Mouse (Mus musculus) liver, adult 2 months (tissue): Measurements from ENCODE around the gene Gspt1. TPM values are rescaled to one million over a fixed set of nuclear protein-coding genes. Genes with fewer than 3 reads are reported as not detected.
A peak's percentile ranks its signal among the peaks of the same experiment; 100 is the strongest.

Experiments
- DNase-seq: peaks from one replicate; pipeline ENCODE4 v3.0.0-alpha.2; 2011; ENCODE audit warnings: low read depth, low spot score; ENCODE audit errors: extremely low read depth
- H3K27ac ChIP-seq: fragments of 200-500 bp; replicated peaks from 2 replicates; pipeline ENCODE4 v1.5.1; 2012; ENCODE audit warnings: low read depth, mild to moderate bottlenecking, control low read depth, inconsistent platforms, low read length; ENCODE audit not compliant: insufficient read depth
- H3K27me3 ChIP-seq: fragments of 200-500 bp; 2 replicates; pipeline ENCODE4 v1.6.1; 2012; ENCODE audit warnings: mild to moderate bottlenecking, moderate library complexity, low read length, inconsistent platforms; ENCODE audit not compliant: control insufficient read depth, insufficient read depth
- H3K36me3 ChIP-seq: fragments of 200-500 bp; 2 replicates; pipeline ENCODE4 v1.6.1; 2012; ENCODE audit warnings: low read length, inconsistent platforms; ENCODE audit not compliant: control insufficient read depth, insufficient read depth
- H3K4me1 ChIP-seq: fragments of 200-500 bp; 2 replicates; pipeline ENCODE4 v1.6.1; 2011; ENCODE audit warnings: low read length; ENCODE audit not compliant: control insufficient read depth, insufficient read depth
- H3K4me3 ChIP-seq: fragments of 200-500 bp; 2 replicates; pipeline ENCODE4 v1.5.1; 2011; ENCODE audit warnings: low read depth, mild to moderate bottlenecking, control low read depth, low read length, moderate library complexity; ENCODE audit not compliant: insufficient read depth
- H3K79me2 ChIP-seq: fragments of 200-500 bp; 2 replicates; pipeline ENCODE4 v1.6.1; 2012; ENCODE audit warnings: inconsistent platforms, mild to moderate bottlenecking, low read length, moderate library complexity; ENCODE audit not compliant: control insufficient read depth, insufficient read depth
- H3K9ac ChIP-seq: fragments of 200-500 bp; 2 replicates; pipeline ENCODE4 v1.6.1; 2012; ENCODE audit warnings: low read depth, mild to moderate bottlenecking, control low read depth, inconsistent platforms, low read length
- CTCF ChIP-seq: fragments of 200-500 bp; IDR thresholded peaks from 2 replicates; pipeline ENCODE4 v1.5.1; 2011; ENCODE audit warnings: low read depth, low read length, control low read depth
- POLR2A ChIP-seq: fragments of 200-500 bp; IDR thresholded peaks from 2 replicates; pipeline ENCODE4 v1.6.1; 2011; ENCODE audit warnings: low read length, control low read depth; ENCODE audit not compliant: insufficient read depth; ENCODE audit errors: extremely low read depth
- WGBS: fragments of 180-500 bp; shearing (Covaris S2); methylation state at CpG from one replicate; pipeline ENCODE4 v1.1.7; 2018; 5-methylcytosine and 5-hydroxymethylcytosine counted together
- polyA plus RNA-seq: library from polyadenylated mRNA; depleted of rRNA; stranded (reverse); fragments of >200 nt; gene quantifications from 2 replicates; pipeline ENCODE4 v1.2.3, GENCODE M21; 2012
- total RNA-seq: library from RNA; depleted of rRNA; stranded (reverse); fragments of >200 nt; gene quantifications from 2 replicates; pipeline ENCODE4 v1.2.3, GENCODE M21; 2014

Gspt1 gene
- total and polyA plus RNA-seq, 2 experiments = 19.7 to 35.9 TPM

DNA sequence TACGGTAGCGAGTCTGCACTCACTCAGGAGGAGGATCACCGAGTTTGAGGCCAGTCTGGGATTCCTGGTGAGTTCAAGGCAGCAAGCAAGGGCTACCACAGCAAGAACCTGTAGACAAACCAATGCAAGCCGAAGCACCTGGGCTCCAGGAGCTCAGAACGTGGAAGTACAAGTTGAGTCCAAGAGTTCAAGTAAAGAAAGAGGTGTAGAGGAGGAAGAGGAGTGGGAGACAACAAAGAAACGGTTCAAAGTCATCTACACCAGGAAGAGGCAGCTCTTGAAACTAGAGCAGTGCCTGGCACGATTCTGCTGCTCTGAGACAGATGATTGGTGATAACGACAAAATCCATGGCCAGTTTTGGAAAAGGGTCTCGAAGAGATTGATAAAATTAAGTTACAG, 8.4 kb downstream of the Gspt1 start:
- peaks cover 27% of the 10 kb centered on the region for H3K4me1 ChIP-seq
- no peak overlapping the region for H3K9ac ChIP-seq
- H3K4me3 ChIP-seq = no peak overlapping the region
- TF ChIP-seq POLR2A (no peak), CTCF (no peak)
- no peaks in the 10 kb centered on the region for H3K36me3 ChIP-seq
- no peak overlapping the region for H3K27ac ChIP-seq
- no peak for DNase-seq
- peaks cover 32% of the 10 kb centered on the region for H3K79me2 ChIP-seq
- WGBS = 70% methylated on average over 9 of the region's 9 CpGs
- no peaks in the 10 kb centered on the region for H3K27me3 ChIP-seq

- Histone ChIP-seq H3K4me1 (peaks cover 15% of the 10 kb centered on the region), H3K79me2 (peaks cover 19% of the 10 kb centered on the region), H3K27ac (no peak overlapping the region), H3K4me3 (no peak overlapping the region), H3K27me3 (no peaks in the 10 kb centered on the region), H3K9ac (no peak overlapping the region), H3K36me3 (peaks cover 11% of the 10 kb centered on the region)
- WGBS = 31% methylated on average over 1 of the region's 1 CpGs
- DNase-seq = no peak
- TF ChIP-seq POLR2A (no peak), CTCF (no peak)
These were observed 11.7 kb downstream of the Gspt1 start for GRCm38 (mm10) chr16:11242401-11242800.

DNA sequence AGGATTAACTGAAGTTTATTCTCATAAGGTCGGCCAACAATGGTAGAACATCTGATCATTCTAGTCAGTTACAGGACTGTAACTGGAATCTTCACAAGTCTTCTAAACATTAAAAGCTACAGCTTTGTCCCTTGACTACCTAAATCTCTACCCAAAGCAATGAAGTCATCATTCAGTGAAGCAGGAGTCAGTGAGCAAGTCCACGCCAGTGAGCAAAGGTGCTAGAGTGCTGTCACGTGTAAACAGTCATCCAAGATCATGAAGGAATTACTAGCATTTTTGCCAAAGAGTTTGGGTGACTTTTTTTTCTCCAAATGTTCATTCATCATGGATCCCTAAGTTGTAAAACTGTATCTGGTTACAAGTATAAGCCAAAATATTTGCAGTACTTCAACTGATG, 36.3 kb downstream of the Gspt1 start:
- Histone ChIP-seq H3K9ac (no peak overlapping the region), H3K36me3 (peaks cover 33% of the 10 kb centered on the region), H3K4me3 (no peak overlapping the region), H3K79me2 (no peaks in the 10 kb centered on the region), H3K27me3 (no peaks in the 10 kb centered on the region), H3K4me1 (no peaks in the 10 kb centered on the region), H3K27ac (no peak overlapping the region)
- TF ChIP-seq CTCF (no peak), POLR2A (no peak)
- WGBS = 86% methylated on average over 3 of the region's 3 CpGs
- no peak for DNase-seq

DNA sequence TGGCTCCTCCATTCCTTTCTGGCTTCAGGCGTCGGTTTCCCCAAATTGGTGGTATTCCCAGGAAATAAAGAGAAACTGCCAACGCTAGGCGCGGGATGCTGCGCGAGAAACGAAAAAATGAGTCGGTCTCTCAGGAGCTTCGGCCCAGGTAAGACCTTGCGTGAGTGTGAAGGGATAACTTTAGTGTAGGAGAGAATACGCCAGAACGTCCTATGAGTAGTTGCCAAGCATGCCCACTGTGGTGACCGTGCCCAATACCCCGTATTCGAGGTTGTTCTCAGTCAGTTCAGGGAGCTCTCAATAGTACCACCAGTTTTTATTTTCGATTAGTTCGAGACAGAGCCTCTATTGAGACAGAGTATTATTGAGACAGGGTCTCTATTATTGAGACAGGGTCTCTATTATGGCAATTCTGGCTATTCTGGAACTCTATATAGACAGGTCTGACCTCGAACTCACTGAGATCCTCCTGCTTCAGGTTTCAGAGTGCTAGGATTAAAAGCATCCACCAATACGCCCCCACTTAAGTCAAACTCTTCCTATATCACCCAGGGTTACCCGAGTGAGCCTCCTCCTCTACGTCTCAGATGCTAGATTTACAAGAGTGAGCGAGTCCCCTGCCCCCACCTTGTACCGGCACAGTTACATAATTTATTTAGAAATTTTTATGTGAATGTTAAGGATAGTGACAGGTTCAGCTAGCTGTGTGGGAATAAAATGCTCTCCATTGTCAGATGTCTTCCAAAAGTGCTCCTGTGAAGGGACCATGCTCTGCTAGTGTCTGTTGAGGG, 50.3 kb downstream of the Gspt1 start:
- TF ChIP-seq CTCF (no peak), POLR2A (no peak)
- 5% methylated on average over 24 of the region's 24 CpGs for WGBS
- Histone ChIP-seq H3K27me3 (no peaks in the 10 kb centered on the region), H3K36me3 (peaks cover 15% of the 10 kb centered on the region; the same call in 1 of the 2 replicates), H3K9ac (peak overlapping the region; percentile 42), H3K4me3 (peak overlapping the region; percentile 52), H3K79me2 (no peaks in the 10 kb centered on the region), H3K27ac (no peak overlapping the region), H3K4me1 (peaks cover 4% of the 10 kb centered on the region)
- no peak for DNase-seq

- peaks cover 24% of the 10 kb centered on the region for H3K36me3 ChIP-seq
- peak within 1 kb of the TSS; percentile 74 for H3K27ac ChIP-seq
- peak within 1 kb of the TSS; percentile 82 for H3K9ac ChIP-seq
- H3K79me2 ChIP-seq = no peaks in the 10 kb centered on the region
- peak; percentile 86 for DNase-seq
- under 1% methylated on average over 68 of the region's 68 CpGs for WGBS
- peaks cover 4% of the 10 kb centered on the region for H3K4me1 ChIP-seq
- no peaks in the 10 kb centered on the region for H3K27me3 ChIP-seq
- H3K4me3 ChIP-seq = peak within 1 kb of the TSS; percentile 78
- TF ChIP-seq CTCF = no peak
- TF ChIP-seq POLR2A = peak; percentile 59
These were observed 51.3 kb downstream of the Gspt1 start, which contains the start of gene Rsl1d1 for GRCm38 (mm10) chr16:11202571-11203554. Rsl1d1 (minus strand) TSS chr16:11203331.
